ENCODE assay signal across 8 mouse cellular contexts in the genomic region with DNA sequence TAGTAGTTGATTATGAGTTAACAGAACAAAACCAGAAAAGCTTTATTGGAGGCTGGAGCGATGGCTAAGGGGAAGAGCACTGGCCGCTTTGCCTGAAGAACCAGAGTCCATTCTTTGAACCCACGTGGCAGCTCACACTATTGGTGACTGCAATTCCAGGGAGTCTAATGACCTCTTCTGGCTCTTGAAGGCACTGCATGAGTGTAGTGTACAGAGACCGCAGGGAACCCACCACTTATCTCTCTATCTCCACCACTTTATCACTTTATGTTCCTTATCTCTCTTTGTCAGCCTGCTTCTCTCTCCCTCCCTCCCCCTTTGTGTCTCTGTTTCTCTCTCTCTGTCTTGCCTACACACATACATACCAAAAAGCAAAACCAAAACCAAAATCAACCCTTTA.
DNase-seq lines count a peak whose midpoint lies in the region; ATAC-seq and TF ChIP-seq lines count a peak whose summit lies in the region.

No protein-coding gene starts in this region.

- H3K27ac ChIP-seq in left cerebral cortex, adult 2 months: no peak overlapping the region
- H3K27ac ChIP-seq in MEL (ENCODE audit: control insufficient read depth, low read depth, low read length): peak overlapping the region; percentile 60
- no peak overlapping the region for H3K27ac ChIP-seq in intestine, embryonic 14.5 days (ENCODE audit: low read depth)
- no peak overlapping the region for H3K27ac ChIP-seq in liver, embryonic 16.5 days (ENCODE audit: low read length)

- H3K4me3 ChIP-seq in left cerebral cortex, adult 2 months: no peak overlapping the region
- no peak overlapping the region for H3K4me3 ChIP-seq in MEL (ENCODE audit: control insufficient read depth in 1 of 2, insufficient read depth in 1 of 2, low read depth in 2 of 2, low read length in 2 of 2)
- H3K4me3 ChIP-seq in intestine, embryonic 14.5 days (ENCODE audit: low read depth, low read length): no peak overlapping the region
- H3K4me3 ChIP-seq in liver, embryonic 16.5 days (ENCODE audit: low read depth, low read length): no peak overlapping the region

- ATAC-seq in common myeloid progenitor, adult 5-6 weeks (replicated peaks; ENCODE audit: low read depth, poor library complexity, severe bottlenecking): peak; percentile 92
- peak; percentile 71; the same call in 1 of the 2 replicates for ATAC-seq in intestine, embryonic 14.5 days (replicated peaks; ENCODE audit: low FRiP score, low TSS enrichment, low read depth)
- peak; percentile 66 for ATAC-seq in liver, embryonic 16.5 days (ENCODE audit: low read depth)

- no peak for TF ChIP-seq POLR2A in MEL (IDR thresholded peaks at IDR 0.05; ENCODE audit: control insufficient read depth in 1 of 2, insufficient read depth in 1 of 2, low read depth in 1 of 2, low read length in 2 of 2, poor library complexity in 1 of 2)

- H3K27me3 ChIP-seq in MEL (ENCODE audit: control insufficient read depth in 1 of 2, insufficient read depth in 2 of 2, low read length in 2 of 2): no peaks in the 10 kb centered on the region
- H3K27me3 ChIP-seq in intestine, embryonic 14.5 days (replicated peaks; ENCODE audit: control insufficient read depth, insufficient read depth, low read length): no peaks in the 10 kb centered on the region
- no peaks in the 10 kb centered on the region for H3K27me3 ChIP-seq in liver, embryonic 16.5 days (ENCODE audit: control insufficient read depth, insufficient read depth, low read depth, low read length)

- no peak overlapping the region for H3K4me2 ChIP-seq in intestine, embryonic 14.5 days (ENCODE audit: low read length)
- H3K4me2 ChIP-seq in liver, embryonic 16.5 days (ENCODE audit: low read depth, low read length): no peak overlapping the region

- no peaks in the 10 kb centered on the region for H3K79me2 ChIP-seq in MEL (ENCODE audit: control insufficient read depth, insufficient read depth, low read length, poor library complexity)

- peak overlapping the region; percentile 30 for H3K9ac ChIP-seq in MEL (ENCODE audit: control insufficient read depth, low read depth, low read length, poor library complexity, severe bottlenecking)
- no peak overlapping the region for H3K9ac ChIP-seq in intestine, embryonic 14.5 days (ENCODE audit: low read length)
- no peak overlapping the region for H3K9ac ChIP-seq in liver, embryonic 16.5 days (ENCODE audit: low read depth, low read length)

- peak; percentile 69 for TF ChIP-seq CTCF in left cerebral cortex, adult 2 months (IDR thresholded peaks at IDR 0.05)
- TF ChIP-seq CTCF in MEL (IDR thresholded peaks at IDR 0.05 in 2 of 3, conservative IDR thresholded peaks at IDR 0.05 in 1 of 3; ENCODE audit: control insufficient read depth in 1 of 3, insufficient read depth in 1 of 3, low read depth in 2 of 3, low read length in 3 of 3, poor library complexity in 1 of 3, severe bottlenecking in 1 of 3): peak; percentile 50 to 70 (median 69); a peak in 5 of 6 replicates

- intact Hi-C loops in left cerebral cortex, adult 2 months (cut with DNase I): loop anchor here (5.0 kb wide), 1 partner anchor 140 kb away; no protein-coding TSS in a partner anchor
- intact Hi-C loops in left cerebral cortex, postnatal 36 days (cut with DNase I): loop anchor here (5.0 kb wide), 1 partner anchor 155 kb away; a partner anchor contains a TSS
- intact Hi-C loops in left cerebral cortex, postnatal 10 days (cut with DNase I): loop anchor here (10.0 kb wide), 1 partner anchor 152 kb away; a partner anchor contains a TSS

- DNase-seq in left cerebral cortex, adult 2 months (ENCODE audit: extremely low spot score in 1 of 2, low spot score in 2 of 2): no peak
- no peak for DNase-seq in left cerebral cortex, postnatal 36 days (ENCODE audit: low spot score in 2 of 2)
- peak; percentile 77 for DNase-seq in MEL (ENCODE audit: low read depth, low spot score)
- DNase-seq in intestine, embryonic 14.5 days (ENCODE audit: low spot score): no peak
- peak; percentile 66 for DNase-seq in retina, embryonic 14.5 days (ENCODE audit: low spot score)
- no peak for DNase-seq in left cerebral cortex, postnatal 10 days (ENCODE audit: extremely low spot score in 1 of 2, low spot score in 2 of 2)

- peak; percentile 81 for TF ChIP-seq EP300 in MEL (IDR thresholded peaks at IDR 0.05; ENCODE audit: low read depth in 1 of 2, low read length in 2 of 2)

- H3K36me3 ChIP-seq in MEL (ENCODE audit: control insufficient read depth in 1 of 2, insufficient read depth in 2 of 2, low read length in 2 of 2): peaks cover 2 to 50% of the 10 kb centered on the region in 2 experiments
- H3K36me3 ChIP-seq in intestine, embryonic 14.5 days (ENCODE audit: control insufficient read depth, insufficient read depth, low read length): peaks cover 18% of the 10 kb centered on the region; the same call in 1 of the 2 replicates
- no peaks in the 10 kb centered on the region; the same call in 1 of the 2 replicates for H3K36me3 ChIP-seq in liver, embryonic 16.5 days (ENCODE audit: control insufficient read depth, insufficient read depth)

- H3K9me3 ChIP-seq in MEL (replicated peaks; ENCODE audit: insufficient read depth, low read length): no peaks in the 10 kb centered on the region
- H3K9me3 ChIP-seq in intestine, embryonic 14.5 days (ENCODE audit: control insufficient read depth, low read length): no peaks in the 10 kb centered on the region
- H3K9me3 ChIP-seq in liver, embryonic 16.5 days (replicated peaks; ENCODE audit: control insufficient read depth, low read length): no peaks in the 10 kb centered on the region

- 38% methylated on average over 4 of the region's 4 CpGs for WGBS in intestine, embryonic 14.5 days
- 9% methylated on average over 4 of the region's 4 CpGs for WGBS in liver, embryonic 16.5 days (ENCODE audit: insufficient replicate concordance)

- peak; percentile 70 for TF ChIP-seq RAD21 in MEL (IDR thresholded peaks at IDR 0.05; ENCODE audit: low read depth, low read length)

- peaks cover 36 to 49% of the 10 kb centered on the region in 2 experiments for H3K4me1 ChIP-seq in MEL (ENCODE audit: control insufficient read depth in 1 of 2, insufficient read depth in 2 of 2, low read length in 2 of 2)
- H3K4me1 ChIP-seq in intestine, embryonic 14.5 days (replicated peaks; ENCODE audit: control insufficient read depth, insufficient read depth, low read length): no peaks in the 10 kb centered on the region
- peaks cover 27% of the 10 kb centered on the region for H3K4me1 ChIP-seq in liver, embryonic 16.5 days (ENCODE audit: control insufficient read depth, low read depth, low read length)

TF ChIP-seq in MEL, 35 proteins besides CTCF, POLR2A, EP300 and RAD21:
- TF ChIP-seq GATA1 (IDR thresholded peaks at IDR 0.05; ENCODE audit: low read depth, low read length) (peak; percentile 93), POLR2AphosphoS5 (IDR thresholded peaks at IDR 0.05; ENCODE audit: borderline replicate concordance, low read depth, low read length) (no peak), MXI1 (IDR thresholded peaks at IDR 0.05; ENCODE audit: low read depth, low read length) (peak; percentile 96), USF2 (IDR thresholded peaks at IDR 0.05; ENCODE audit: borderline replicate concordance in 1 of 2, insufficient read depth in 1 of 2, low read depth in 1 of 2, low read length in 2 of 2) (no peak), USF1 (IDR thresholded peaks at IDR 0.05; ENCODE audit: low read depth, low read length) (peak; percentile 77), NRF1 (IDR thresholded peaks at IDR 0.05; ENCODE audit: insufficient read depth, low read depth, low read length, poor library complexity, severe bottlenecking) (no peak), ZC3H11A (IDR thresholded peaks at IDR 0.05; ENCODE audit: low read depth, low read length) (0 out of 2 replicates have a peak, but pooled peaks have one; percentile 33), TCF12 (IDR thresholded peaks at IDR 0.05; ENCODE audit: low read depth, low read length) (peak; percentile 83), RCOR1 (IDR thresholded peaks at IDR 0.05; ENCODE audit: low read depth, low read length) (peak; percentile 56; the same call in 1 of the 2 replicates), BHLHE40 (IDR thresholded peaks at IDR 0.05; ENCODE audit: borderline replicate concordance, low read depth, low read length) (no peak), SIN3A (IDR thresholded peaks at IDR 0.05; ENCODE audit: low read length) (peak; percentile 75), MAZ (IDR thresholded peaks at IDR 0.05; ENCODE audit: low read depth, low read length) (peak; percentile 58; the same call in 1 of the 2 replicates), MAFK (IDR thresholded peaks at IDR 0.05; ENCODE audit: borderline replicate concordance, low read depth, low read length) (no peak), HCFC1 (IDR thresholded peaks at IDR 0.05; ENCODE audit: low read depth, low read length) (0 out of 2 replicates have a peak, but pooled peaks have one; percentile 37), MYC (IDR thresholded peaks at IDR 0.05; ENCODE audit: low read depth, low read length) (peak; percentile 97), ETS1 (IDR thresholded peaks at IDR 0.05; ENCODE audit: low read depth, low read length) (peak; percentile 87), ELF1 (IDR thresholded peaks at IDR 0.05; ENCODE audit: low read depth, low read length) (no peak), SMC3 (IDR thresholded peaks at IDR 0.05; ENCODE audit: low read depth, low read length) (peak; percentile 59), MAX (IDR thresholded peaks at IDR 0.05; ENCODE audit: low read length) (peak; percentile 93), KAT2A (conservative IDR thresholded peaks at IDR 0.05; ENCODE audit: low read depth, low read length) (no peak)

Comparison
In these comparisons a context has a peak if more than half of its experiments do, and no peak if none do; other contexts are left out.
1. DNase-seq: peak in MEL (single experiment) and retina, embryonic 14.5 days (single experiment); none in left cerebral cortex, adult 2 months (0 of 2), left cerebral cortex, postnatal 36 days (0 of 2), intestine, embryonic 14.5 days (single experiment) and left cerebral cortex, postnatal 10 days (0 of 2).
2. Peak in every context shown above with its lines, with median percentiles within 50 percentile points of each other: ATAC-seq.